Mouse (Mus musculus) adrenal gland, adult 2 months (tissue): ENCODE data around the gene Gnmt. TPM values are rescaled to one million over a fixed set of nuclear protein-coding genes. Genes with fewer than 3 reads are reported as not detected.

Experiments
- DNase-seq: peaks from one replicate; pipeline ENCODE4 v3.0.0; 2021
- polyA plus RNA-seq: library from polyadenylated mRNA; depleted of rRNA; stranded (reverse); fragments of >200 nt; gene quantifications from 2 replicates; pipeline ENCODE4 v1.2.3, GENCODE M21; 2012
- total RNA-seq, 2 experiments: library from RNA; stranded (reverse); gene quantifications; 2 replicates each; pipeline ENCODE4 v1.2.3; 2021

Gene Gnmt
- total and polyA plus RNA-seq, 3 experiments = 1.2 to 6.5 (median 4.0) TPM

DNA sequence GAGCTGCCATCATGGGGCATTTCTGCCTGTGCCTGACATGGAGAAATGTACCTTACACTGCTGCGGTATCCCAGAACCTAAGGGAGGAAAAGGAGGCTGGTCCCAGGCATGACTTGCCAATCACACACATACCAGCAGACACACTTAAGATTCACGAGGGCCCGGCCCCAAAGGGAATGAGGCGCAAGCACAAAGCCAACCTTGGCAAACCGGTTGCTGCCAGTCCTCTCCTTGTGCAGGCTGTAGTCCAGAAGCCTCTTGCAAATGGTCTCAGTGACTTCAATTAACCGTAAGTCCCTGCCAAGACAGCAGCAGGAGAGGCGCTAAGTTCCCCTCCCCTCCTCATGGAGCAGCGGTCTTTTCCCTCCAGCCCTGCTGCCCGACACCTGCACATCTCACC lies 14.0 kb upstream of the Gnmt start:
- no peak for DNase-seq

DNA sequence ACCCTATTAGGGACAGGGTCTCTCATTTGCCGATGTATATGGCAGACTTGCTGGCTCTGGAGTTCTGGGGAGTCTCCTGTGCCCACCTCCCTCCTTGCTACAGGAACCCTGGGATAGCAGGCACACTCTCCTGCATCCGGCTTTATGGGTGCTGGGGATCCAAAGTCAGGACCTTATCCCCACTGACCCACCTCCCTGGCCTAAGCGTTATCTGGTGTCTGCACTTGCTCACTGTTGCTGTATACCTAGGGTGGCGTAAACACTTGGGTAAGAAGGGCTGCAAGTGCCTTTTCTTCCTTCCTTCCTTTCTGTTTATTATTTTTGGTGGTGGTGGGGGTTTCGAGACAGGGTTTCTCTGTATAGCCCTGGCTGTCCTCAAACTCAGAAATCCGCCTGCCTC lies 12.3 kb upstream of the Gnmt start:
- DNase-seq = no peak

DNA sequence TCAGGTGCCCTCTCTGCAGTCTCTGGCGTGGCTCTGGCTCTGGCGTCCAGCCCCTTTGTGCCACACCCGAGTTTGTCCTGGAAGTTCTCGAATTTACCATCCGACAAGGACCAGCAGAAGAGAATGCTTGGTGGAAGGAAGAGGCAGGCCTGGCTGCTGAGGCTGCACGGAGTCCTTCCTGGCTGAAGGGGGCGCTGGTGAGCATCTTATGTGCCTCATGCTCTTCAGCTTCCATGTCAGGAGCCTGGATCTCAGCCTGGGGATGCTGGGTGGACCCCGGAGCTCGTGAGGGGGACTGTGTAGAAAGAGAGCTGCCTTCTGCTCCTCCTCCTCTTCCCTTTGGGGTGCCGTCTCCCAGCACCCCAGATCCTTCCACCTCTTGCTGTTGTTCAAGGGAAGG lies 7.2 kb upstream of the Gnmt start:
- no peak for DNase-seq

DNA sequence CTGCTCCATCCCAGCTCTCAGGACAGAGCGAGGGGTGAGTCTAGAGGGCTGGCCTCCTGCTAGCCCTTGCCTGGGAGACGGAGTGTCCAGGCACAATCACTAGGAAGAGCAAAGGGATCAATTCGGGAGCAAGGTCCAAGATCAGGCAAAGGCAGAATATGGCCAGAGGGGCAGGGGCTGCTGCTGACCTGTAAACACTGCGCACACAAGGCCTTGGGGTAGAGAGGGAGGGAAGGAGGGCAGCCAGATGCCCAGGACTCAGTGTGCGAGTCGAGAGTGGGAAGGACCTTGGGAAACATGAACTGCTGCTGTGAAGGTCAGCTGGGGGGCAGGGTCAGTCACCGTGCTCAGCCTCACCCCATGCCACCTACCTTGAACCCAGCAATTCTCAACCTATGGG lies 6.3 kb upstream of the Gnmt start:
- DNase-seq = no peak

DNA sequence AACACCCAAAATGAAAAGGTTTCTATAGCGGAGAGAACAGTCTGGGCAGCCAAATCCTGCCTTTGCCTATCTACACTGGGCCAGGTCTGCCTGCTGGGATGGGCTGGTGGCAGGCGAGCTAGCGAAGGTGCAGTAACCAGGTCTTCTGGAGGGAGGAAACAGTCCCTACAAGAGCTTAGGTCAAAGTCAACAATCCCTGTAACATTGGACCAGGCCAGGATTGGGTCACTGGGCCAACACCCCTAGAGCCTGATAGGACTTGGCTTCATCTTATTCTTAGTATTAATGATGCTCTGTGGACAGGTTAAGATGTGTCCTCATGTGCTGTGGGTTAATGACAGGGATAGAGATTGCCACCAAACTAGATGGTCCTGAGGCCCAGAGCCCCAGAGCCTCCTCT lies 5.1 kb upstream of the Gnmt start:
- no peak for DNase-seq

DNA sequence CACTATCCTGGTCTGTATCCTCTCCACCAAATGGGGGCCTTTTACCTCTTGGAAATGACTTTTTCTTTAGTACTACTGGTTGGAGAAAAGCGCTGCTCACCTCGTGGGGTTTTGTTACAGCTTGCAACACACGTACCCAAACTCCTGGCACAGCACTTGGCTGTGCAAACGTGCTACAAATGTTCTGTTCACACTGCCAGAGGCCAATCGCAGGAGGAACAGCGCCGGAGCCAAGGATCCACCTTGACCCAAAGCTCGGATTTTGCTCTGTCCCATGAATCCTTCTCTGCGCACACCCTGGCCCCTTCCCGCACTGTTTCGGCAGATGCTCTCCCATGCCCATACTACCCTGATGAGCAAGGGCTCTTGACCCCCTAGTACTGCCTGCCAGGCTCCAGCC lies 472 bp downstream of the Gnmt start:
- no peak for DNase-seq

DNA sequence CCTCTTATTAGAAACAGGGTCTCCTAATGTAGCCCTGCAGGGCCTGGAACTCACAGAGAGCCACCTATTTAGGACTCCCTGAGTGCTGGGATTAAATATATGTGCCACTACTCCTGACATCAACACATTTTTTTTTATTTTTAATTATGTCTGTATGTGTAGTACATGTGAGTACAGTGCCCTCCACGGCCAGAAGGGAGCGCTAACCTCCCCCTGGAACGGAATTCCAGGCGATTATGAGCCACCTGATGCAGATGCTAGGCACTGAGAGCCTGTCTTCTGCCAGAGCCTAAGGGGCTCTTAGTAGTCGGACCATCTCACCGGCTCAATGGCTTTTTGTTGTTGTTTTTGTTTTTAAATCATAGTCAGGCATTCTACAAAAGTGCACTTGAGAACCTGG lies 947 bp downstream of the Gnmt start:
- DNase-seq = no peak

DNA sequence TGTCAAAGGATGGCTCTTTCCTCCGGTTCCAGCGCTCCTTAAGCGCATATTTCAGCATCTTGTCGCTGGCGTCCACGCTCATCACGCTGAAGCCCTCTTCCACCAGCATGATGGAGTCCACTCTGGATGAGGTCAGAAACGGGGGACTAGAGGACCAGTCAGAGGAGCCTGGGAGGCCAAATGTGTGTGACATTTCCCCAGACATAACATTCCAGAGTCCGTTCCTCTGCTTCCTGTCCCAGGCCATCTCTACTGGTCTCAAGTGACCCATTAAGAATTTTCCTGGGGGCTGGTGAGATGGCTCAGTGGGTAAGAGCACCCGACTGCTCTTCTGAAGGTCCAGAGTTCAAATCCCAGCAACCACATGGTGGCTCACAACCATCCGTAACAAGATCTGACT lies 1.7 kb downstream of the Gnmt start:
- DNase-seq = no peak

DNA sequence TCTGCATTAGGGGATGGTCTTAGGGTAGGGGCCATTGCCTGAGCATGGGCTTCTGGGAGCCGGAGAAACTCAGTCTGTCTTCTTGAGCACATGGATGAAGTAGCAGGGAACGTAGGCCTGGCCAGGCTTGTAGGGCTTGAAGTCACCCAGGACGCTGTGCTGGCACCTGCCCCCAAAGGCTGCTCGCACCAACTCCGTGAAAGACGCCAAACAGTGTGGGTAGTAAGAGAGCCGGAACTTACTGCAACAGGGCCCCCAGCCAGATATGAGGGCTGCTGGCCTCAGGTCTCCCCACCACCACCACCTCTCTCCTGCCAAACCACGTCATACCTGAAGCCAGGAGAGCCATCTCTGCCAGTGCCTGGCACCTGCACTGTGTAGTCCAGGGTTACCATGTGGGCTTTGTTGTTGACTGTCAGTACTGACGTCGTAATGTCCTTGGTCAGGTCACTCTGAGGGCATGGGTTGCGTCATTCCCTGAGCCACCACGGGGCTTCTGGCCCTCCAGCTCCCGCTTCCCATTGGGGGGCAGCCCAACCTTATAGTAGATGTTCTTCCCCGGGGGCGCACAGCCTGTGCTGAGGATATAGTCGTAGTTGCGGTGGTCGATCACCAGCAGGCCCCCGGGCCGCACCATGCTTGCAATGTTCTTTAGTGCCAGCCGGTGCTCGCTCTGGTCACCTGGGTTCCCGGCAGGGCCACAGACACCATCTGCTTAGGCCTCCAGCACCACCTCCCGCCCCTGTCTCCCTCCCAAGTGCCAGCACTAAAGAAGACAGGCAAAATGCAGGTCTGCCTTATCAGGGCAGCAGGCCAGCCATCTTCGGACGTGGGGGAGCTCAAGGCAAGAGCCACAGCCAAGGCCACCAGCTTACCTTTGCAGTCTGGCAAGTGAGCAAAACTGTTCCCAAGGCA lies 3.0 kb downstream of the Gnmt start:
- peak; percentile 45 for DNase-seq

DNA sequence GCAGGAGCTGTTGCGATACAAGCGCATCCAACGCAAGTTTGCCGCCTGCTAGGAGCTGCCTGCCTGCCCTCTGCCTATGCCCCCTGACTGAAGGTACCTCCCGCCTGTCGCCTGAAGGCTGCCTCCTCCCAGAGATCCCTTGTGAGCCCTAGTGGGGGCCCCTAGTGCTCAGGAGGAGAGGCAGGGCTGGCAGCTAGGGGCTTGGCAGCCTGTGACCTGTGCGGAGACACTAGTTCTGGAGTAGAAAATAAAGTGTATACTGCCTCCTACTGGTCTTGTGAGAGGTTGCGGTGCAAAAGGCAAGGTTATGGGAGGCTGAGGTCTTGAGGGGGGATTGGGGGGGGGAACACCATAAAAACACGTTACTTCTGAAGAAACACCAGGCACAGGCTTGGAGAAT lies 3.7 kb downstream of the Gnmt start:
- no peak for DNase-seq

DNA sequence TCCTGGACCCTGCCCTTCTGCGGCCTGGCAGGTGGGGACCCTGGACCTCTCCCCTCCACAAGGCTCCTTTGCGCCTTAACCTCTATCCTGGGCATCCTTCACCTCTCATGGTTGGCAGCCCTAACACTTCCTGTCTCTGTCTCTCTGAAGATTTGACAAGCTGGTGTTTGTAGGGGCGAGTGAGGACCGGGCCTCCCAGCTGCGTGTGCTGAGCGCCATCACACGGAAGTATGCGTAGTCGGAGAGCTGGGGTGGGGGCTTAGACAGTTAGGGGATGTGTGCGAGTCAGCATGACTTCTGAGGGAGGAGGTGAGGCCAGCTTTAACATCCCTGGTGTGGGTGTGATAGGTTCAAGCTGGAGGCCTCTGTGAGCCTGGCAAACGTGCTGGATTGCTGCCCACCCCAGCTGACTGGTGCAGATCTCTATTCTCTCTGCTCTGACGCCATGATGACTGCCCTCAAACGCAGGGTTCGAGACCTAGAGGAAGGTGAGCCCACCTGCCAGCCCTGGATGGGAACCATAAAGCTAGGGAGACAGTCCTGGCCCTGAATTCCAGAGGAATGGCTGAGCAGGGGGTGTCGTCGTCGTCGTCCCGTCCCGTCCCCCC lies 4.4 kb downstream of the Gnmt start:
- no peak for DNase-seq

DNA sequence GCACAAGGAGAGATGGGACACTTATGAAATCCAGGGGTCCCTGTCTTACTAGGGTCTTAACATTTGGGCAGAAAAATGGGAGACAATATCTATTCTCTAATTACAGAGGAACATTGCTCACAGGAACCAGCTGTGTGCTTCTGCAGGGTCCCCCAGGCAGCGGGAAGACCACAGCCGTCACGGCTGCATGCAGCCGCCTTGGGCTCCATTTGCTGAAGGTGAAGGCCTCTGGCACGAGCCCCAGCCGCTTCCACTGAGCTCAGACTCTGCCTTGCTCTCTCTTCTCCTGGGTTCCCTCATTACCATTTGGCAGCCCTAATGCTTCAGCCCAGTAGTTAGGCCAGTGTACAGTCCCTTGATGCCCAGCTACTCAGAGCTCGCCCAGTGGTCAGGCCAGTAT lies 7.9 kb downstream of the Gnmt start:
- no peak for DNase-seq

DNA sequence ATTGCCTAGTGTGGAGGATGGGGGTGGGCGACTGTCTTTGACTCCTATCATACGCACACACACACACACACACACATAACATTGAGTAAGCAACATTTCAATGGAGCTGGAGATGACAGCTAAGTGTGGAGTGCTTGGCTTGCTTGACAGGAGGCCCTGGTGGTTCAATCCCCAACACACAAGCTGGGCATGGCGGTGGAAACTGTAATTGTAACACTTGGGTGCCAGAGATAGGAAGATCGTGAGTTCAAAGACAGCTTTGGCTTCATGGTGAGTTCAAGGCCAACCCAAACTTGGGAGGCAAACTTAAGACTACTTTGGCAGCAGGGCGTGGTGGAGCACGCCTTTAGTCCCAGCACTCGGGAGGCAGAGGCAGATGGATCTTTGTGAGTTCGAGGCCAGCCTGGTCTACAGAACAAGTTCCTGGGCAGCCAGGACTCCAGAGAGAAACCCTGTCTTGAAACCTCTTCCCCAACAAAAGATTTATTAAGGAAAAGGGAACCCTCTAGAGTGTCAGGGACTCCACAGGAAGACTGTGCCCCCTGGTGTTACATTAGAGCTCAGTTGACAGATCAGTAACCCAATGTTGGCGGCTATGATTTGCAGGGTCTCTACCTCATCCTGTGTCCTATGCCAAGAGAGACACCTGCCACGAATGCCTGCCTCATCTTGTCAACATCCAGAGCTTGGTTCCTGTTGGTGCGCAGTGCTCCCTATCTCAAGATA lies 14.0 kb downstream of the Gnmt start:
- DNase-seq = no peak

DNA sequence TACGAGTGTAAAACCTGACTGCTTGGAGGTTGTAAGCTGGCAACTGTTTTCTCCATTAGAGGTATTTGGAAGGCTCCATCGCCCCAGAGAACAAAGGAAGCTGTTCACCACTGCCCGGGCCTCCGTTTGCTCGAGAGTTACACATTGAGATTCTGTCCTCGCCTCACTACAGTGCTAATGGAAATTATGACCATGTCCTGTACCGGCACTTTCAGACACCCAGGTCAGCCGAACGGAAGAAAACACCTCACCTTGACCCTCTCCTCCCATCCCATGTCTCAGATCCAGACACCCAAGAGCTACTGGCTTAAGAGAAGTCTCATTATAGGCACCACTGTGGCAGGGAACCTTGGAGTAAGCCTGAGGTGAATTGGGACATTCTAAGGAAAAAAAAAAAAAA lies 15.1 kb downstream of the Gnmt start:
- DNase-seq = no peak

DNA sequence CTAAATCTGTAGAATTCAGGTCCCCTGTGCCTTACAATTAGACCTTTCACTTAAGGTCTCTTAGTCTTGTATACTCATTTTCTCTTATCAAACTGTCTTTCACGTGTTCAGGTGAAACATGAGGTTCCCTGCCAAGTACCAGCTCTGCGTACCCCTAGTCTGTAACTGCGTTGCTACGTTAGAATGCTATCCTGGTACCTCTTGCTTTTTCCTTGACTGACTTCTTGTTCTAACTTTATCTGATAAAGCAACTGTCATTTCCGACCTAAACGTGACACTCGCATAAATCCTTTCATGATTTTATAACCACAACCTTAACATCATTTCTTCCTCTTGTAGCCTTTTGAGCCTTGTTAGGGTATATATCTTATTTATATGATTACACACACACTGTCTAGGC lies 16.5 kb downstream of the Gnmt start:
- no peak for DNase-seq

DNA sequence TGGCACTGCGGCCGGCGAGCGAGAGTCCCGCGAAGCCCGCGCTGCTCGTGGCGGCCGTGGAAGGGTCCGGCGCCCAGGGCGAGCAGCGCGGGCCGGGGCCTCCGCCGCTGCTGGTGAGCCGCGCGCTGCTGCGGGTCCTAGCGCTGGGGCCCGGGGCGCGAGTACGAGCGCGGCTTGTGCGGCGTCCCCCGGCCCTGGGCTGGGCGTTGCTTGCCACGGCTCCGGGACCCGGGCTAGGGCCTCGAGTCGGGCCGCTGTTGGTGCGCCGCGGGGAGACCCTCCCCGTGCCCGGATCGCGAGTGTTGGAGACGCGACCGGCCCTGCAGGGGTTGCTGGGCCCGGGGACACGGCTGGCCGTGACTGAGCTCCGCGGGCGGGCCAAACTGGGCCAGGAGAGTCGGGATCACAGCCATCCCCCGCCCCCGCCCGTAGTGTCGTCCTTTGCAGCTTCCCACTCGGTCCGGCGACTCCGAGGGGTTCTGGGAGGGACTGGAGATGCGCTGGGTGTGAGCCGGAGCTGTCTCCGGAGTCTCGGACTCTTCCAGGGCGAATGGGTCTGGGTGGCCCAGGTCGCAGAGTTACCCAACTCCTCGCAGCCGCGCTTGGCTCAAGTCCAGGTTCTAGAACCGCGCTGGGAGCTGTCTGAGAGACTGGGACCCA lies 17.2 kb downstream of the Gnmt start:
- peak; percentile 78 for DNase-seq

DNA sequence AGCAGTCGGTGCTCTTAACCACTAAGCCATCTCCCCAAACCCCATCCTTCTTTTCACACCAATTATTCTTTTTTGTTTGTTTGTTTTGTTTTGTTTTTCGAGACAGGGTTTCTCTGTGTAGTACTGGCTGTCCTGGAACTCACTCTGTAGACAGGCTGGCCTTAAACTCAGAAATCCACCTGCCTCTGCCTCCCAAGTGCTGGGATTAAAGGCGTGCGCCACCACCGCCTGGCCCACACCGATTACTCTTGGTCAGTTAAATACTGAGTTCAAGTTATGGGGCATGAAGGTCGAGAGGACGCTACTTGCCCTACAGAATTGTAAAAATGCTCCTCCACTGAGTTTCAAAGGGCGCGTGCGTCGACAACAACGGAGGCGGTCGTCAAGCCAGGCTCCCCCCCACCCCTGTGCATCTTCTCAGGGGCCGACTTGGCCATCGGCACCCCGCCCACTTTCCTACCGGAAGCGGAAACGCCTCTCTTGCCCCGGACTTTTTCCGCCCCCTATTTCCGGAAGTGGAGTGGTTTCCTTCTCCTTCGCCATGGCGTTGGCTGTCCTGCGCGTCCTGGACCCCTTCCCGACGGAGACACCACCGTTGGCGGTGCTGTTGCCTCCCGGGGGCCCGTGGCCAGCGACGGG lies 17.9 kb downstream of the Gnmt start, which contains the start of gene Pex6:
Gene Pex6, plus strand, starts transcription at position 505 of the 639 bp plus-strand sequence.
- peak; percentile 95 for DNase-seq

DNA sequence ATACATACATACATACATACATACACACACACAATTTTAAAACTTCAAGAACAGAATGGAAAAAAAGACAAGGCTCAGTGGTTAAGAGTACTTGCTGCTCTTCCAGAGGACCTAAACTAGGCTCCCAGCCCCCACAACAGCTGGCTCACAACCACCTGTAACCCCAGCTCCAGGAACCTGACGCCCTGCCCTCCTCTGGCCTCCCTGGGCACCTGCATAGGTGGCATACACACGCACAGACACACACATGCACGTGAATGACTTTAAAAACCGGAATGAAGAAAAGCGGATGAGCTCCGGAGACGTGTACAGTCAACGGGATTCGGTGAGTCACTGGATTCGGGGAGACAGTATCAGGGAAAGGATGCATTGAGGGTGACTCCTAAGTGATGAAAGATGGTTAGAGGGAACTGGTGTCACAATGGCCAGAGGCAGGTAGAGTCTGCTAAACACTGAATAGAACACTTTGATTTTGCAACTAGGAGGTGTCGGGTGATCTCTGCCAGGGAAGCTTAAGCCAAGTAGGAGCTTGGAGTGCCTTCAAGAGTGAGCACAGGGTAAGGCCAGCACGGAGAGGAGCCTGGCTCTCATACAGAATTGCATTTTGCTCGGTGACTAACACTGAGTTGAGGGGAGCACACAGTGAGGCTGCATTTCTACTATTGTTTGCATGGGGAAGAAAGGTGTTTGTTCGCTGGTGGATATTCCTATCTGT lies 22.4 kb downstream of the Gnmt start:
- no peak for DNase-seq

DNA sequence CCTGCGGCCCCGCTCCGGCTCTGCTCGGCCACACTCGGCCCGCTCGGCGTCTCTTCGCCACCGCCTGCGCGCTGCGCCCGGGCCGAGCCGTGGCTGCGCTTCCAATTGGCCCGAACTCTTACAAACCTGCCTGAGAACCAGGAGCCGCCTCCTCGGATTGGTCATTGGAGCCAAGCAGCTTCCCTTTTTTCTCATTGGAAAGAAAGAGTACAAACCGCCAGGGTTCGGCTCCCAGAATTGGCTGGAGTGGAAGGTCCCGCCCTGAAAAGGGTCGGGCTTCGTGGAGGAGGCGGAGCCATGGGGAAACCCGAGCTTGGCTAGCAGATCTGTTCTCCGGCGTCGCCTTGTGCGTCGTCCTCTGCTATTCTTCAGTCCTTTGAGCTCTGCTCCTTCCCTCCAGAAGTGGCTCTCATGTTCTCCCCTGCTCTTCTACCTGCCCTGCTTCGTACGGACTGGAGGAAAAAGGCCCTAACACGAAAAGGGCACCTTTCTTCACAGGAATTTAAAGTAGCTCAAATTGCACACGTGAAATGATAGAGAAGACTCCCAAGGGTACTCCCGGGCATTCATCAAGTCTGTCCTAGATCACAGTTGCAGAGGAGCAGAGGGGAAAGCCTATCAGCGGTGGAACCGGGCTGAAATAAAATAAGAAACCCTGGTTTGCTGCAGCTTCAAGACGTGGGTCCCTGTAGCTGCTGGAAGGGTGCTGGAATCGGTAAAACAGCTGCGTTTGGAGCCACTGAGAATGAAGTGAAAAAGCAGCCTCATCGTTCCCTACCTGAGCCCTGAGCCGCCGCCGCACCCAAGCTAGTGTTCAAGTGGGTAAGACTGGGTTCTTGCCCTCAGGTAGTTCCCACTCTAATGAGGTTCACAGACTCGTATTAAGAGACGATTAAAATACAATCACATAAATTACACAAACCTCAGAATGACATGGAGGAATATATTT lies 23.8 kb downstream of the Gnmt start, which contains the start of gene Ppp2r5d:
Gene Ppp2r5d, minus strand, starts transcription at position 225 of the 949 bp plus-strand sequence.
- DNase-seq = peak; percentile 98
